Mouse (Mus musculus): ENCODE results near the gene Fgfr2.

GRCm38 (mm10) chr7:130455587-130456246 is 2667.4 kb downstream of the Fgfr2 start:
- TF ChIP-seq POLR2A (IDR thresholded peaks at IDR 0.05; ENCODE audit: insufficient read length, low read depth), result no peak
- TF ChIP-seq MYOG (IDR thresholded peaks at IDR 0.05; ENCODE audit: control insufficient read depth in 1 of 3, insufficient read depth in 1 of 3, insufficient read length in 2 of 3, low read depth in 2 of 3), result no peak
- no peak for TF ChIP-seq POLR2AphosphoS2 (IDR thresholded peaks at IDR 0.05; ENCODE audit: insufficient read length, low read depth)
- no peak for TF ChIP-seq CEBPB (IDR thresholded peaks at IDR 0.05; ENCODE audit: insufficient read depth, poor library complexity, severe bottlenecking)
- TF ChIP-seq MAX (IDR thresholded peaks at IDR 0.05; ENCODE audit: low read depth), result no peak
